Mouse (Mus musculus): Measurements from ENCODE around the gene Marcks.

DNA sequence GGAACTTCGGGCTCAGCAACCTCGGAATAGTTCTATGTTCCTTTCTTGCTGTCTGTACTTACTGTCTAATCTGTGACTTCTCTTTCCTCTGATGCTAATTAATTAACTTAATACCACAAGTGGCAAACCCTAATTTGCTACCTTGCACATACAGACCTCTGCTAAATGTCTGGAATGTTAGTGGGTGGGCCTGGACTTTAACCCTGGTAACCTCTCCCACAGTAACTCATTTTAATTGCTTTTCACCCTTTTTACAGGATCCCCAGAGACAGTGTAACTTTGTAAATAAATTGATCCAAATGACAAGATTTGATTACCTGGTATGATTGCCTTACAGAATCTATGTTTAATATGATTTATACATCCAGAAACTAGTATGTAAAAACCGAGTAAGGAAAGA is 26.4 kb downstream of the Marcks start:
- no peak for TF ChIP-seq CTCF (IDR thresholded peaks at IDR 0.05; ENCODE audit: insufficient read depth, low read length)
- TF ChIP-seq POLR2A (IDR thresholded peaks at IDR 0.05; ENCODE audit: borderline replicate concordance, extremely low read depth, low read depth, low read length): no peak

Measured in lung, adult 2 months (tissue).